Mouse (Mus musculus): Measurements from ENCODE around the gene Gm16253. TPM values are rescaled to one million over a fixed set of nuclear protein-coding genes. Genes with fewer than 3 reads are reported as not detected.

The Gm16253 gene
- polyA plus RNA-seq, 1 experiment from 2014 or later, result 1.8 TPM

DNA sequence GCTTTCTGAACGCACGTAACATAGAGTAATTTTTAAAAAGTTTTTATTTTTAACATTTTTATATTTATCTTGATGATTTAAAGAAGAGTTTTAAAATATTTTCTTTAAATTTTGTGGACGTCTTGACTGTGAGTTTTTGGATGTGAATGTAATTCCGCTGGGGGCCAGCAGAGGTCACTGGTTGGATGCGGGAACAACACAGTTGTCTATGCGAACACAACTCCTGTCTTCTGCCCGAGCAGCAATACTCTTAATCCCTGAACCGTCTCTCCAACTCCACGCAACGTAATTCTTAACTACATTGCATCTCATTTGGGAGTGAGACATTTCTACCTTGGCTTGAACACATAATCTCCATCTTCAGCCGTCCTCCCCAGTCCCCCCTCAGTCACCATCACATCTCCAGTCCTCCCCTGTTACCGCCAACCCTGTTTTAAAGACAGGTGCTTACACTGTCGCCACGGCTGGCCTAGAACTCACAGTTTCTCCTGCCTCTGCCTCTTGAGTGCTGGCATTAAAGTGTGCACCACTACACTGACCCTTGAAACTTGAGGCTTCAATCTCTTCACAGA lies 29.3 kb upstream of the Gm16253 start:
- 10% methylated on average over 14 of the region's 14 CpGs for WGBS
- H3K4me1 ChIP-seq, result no peaks in the 10 kb centered on the region
- H3K27ac ChIP-seq (replicated peaks), result no peak overlapping the region
- H3K36me3 ChIP-seq, result no peaks in the 10 kb centered on the region
- H3K4me3 ChIP-seq (replicated peaks), result no peak overlapping the region; the same call in 1 of the 2 replicates
- H3K27me3 ChIP-seq (replicated peaks), result no peaks in the 10 kb centered on the region
- no peaks in the 10 kb centered on the region for H3K9me3 ChIP-seq (replicated peaks)
- no peak overlapping the region for H3K9ac ChIP-seq (replicated peaks)
- 0 out of 2 replicates have a peak, but pooled peaks have one; percentile 48 for ATAC-seq (ENCODE audit: low FRiP score)
- H3K4me2 ChIP-seq, result peak overlapping the region; percentile 40

- H3K36me3 ChIP-seq, result no peaks in the 10 kb centered on the region
- H3K9me3 ChIP-seq (replicated peaks), result no peaks in the 10 kb centered on the region
Measured at GRCm38 (mm10) chr3:96548824-96549223, 28.0 kb upstream of the Gm16253 start.

GRCm38 (mm10) chr3:96549346-96549745 lies 27.4 kb upstream of the Gm16253 start:
- no peak for ATAC-seq (ENCODE audit: low FRiP score)
- Histone ChIP-seq H3K4me3 (replicated peaks) (no peak overlapping the region), H3K9ac (replicated peaks) (no peak overlapping the region), H3K27me3 (replicated peaks) (no peaks in the 10 kb centered on the region), H3K4me2 (no peak overlapping the region), H3K4me1 (no peaks in the 10 kb centered on the region), H3K27ac (replicated peaks) (no peak overlapping the region), H3K9me3 (replicated peaks) (no peaks in the 10 kb centered on the region), H3K36me3 (no peaks in the 10 kb centered on the region)
- WGBS, result 81% methylated on average over 5 of the region's 5 CpGs

More at GRCm38 (mm10) chr3:96548824-96549223, 28.0 kb upstream of the Gm16253 start:
- H3K4me1 ChIP-seq, result no peaks in the 10 kb centered on the region
- 90% methylated on average over 7 of the region's 7 CpGs for WGBS
- H3K4me3 ChIP-seq (replicated peaks), result no peak overlapping the region
- no peak overlapping the region for H3K27ac ChIP-seq (replicated peaks)
- no peak overlapping the region for H3K9ac ChIP-seq (replicated peaks)
- no peak overlapping the region for H3K4me2 ChIP-seq
- no peaks in the 10 kb centered on the region for H3K27me3 ChIP-seq (replicated peaks)
- ATAC-seq (ENCODE audit: low FRiP score), result no peak

GRCm38 (mm10) chr3:96551203-96551602 lies 25.6 kb upstream of the Gm16253 start:
- H3K4me2 ChIP-seq, result no peak overlapping the region
- no peaks in the 10 kb centered on the region for H3K36me3 ChIP-seq
- H3K27ac ChIP-seq (replicated peaks), result no peak overlapping the region
- ATAC-seq (ENCODE audit: low FRiP score), result no peak
- no peak overlapping the region for H3K4me3 ChIP-seq (replicated peaks)
- no peaks in the 10 kb centered on the region for H3K27me3 ChIP-seq (replicated peaks)
- 23% methylated on average over 8 of the region's 8 CpGs for WGBS
- no peak overlapping the region for H3K9ac ChIP-seq (replicated peaks)
- peaks cover 12% of the 10 kb centered on the region for H3K4me1 ChIP-seq
- no peaks in the 10 kb centered on the region for H3K9me3 ChIP-seq (replicated peaks)

DNA sequence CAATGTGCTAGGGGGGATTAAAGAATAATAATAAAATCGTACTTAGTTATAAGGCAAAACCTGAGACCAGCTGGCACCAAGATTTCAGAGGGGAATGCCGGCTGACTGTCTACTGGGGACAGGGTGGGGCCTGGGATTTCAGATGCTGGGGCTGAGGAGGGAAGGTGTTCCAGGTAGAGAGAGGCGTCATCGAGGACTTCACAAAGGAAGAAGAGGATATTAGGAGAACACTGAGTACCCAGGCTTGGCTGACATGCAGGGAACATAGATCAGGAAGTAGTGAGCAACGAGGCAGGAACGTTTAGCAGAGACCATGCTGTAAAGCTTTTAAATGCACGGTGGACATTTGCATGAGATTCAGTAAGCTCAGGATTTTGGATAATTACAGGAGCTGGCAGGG lies 24.9 kb upstream of the Gm16253 start:
- H3K27me3 ChIP-seq (replicated peaks), result no peaks in the 10 kb centered on the region
- H3K4me2 ChIP-seq, result no peak overlapping the region
- no peak overlapping the region for H3K4me3 ChIP-seq (replicated peaks)
- no peak overlapping the region for H3K27ac ChIP-seq (replicated peaks)
- no peaks in the 10 kb centered on the region for H3K9me3 ChIP-seq (replicated peaks)
- no peak for ATAC-seq (ENCODE audit: low FRiP score)
- no peak overlapping the region for H3K9ac ChIP-seq (replicated peaks)
- H3K36me3 ChIP-seq, result no peaks in the 10 kb centered on the region
- WGBS, result 77% methylated on average over 7 of the region's 7 CpGs
- H3K4me1 ChIP-seq, result peaks cover 18% of the 10 kb centered on the region

DNA sequence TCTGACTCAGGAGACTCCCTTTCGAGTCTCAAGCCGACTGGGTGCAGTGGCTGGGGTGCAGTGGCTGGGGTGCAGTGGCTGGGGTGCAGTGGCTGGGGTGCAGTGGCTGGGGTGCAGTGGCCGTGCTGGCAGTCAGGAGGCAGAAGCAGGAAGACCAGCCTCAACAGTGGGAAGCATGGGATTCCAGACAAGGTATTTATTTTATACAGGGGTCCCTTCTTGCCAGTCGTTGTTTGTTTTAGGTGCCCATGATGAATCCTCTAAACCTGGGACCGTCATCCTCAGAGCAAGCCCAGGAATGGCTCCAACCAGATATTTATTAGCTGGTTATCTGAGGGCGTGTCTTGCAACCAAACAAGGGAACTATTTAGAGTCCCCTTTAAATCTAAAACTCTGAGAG lies 23.2 kb upstream of the Gm16253 start:
- Histone ChIP-seq H3K36me3 (no peaks in the 10 kb centered on the region), H3K9me3 (replicated peaks) (no peaks in the 10 kb centered on the region), H3K4me1 (peaks cover 23% of the 10 kb centered on the region), H3K27me3 (replicated peaks) (no peaks in the 10 kb centered on the region), H3K4me3 (replicated peaks) (no peak overlapping the region), H3K27ac (replicated peaks) (no peak overlapping the region), H3K4me2 (no peak overlapping the region), H3K9ac (replicated peaks) (no peak overlapping the region)
- 83% methylated on average over 6 of the region's 6 CpGs for WGBS
- ATAC-seq (ENCODE audit: low FRiP score), result no peak

DNA sequence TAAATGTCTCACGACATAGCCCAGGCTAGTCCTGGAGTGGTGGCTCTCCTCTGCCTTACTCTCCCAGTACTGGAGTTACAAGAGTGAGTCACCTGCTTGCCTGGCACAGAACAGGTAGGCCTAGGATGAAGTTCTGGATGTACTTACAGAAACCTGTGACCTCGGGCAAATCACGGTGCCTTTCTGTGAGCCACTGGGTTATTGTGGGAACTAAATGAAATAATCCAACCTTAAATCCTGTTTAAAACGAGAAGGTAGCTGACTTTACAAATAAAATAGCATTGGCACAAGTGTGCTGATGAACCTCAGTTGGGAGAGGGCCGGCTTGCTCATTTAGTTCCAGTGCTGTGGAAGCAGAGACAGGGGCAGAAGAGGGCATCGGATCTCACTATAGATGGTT lies 22.5 kb upstream of the Gm16253 start:
- no peak overlapping the region for H3K4me2 ChIP-seq
- no peaks in the 10 kb centered on the region for H3K27me3 ChIP-seq (replicated peaks)
- 88% methylated on average over 6 of the region's 6 CpGs for WGBS
- no peaks in the 10 kb centered on the region for H3K9me3 ChIP-seq (replicated peaks)
- peaks cover 29% of the 10 kb centered on the region for H3K4me1 ChIP-seq
- no peak for ATAC-seq (ENCODE audit: low FRiP score)
- no peak overlapping the region for H3K27ac ChIP-seq (replicated peaks)
- no peak overlapping the region for H3K9ac ChIP-seq (replicated peaks)
- no peak overlapping the region for H3K4me3 ChIP-seq (replicated peaks)
- H3K36me3 ChIP-seq, result no peaks in the 10 kb centered on the region

GRCm38 (mm10) chr3:96555041-96555596 lies 21.7 kb upstream of the Gm16253 start:
- ATAC-seq (ENCODE audit: low FRiP score), result no peak
- 30% methylated on average over 12 of the region's 12 CpGs for WGBS

GRCm38 (mm10) chr3:96555999-96556614 lies 20.7 kb upstream of the Gm16253 start:
- no peak for ATAC-seq (ENCODE audit: low FRiP score)
- H3K27ac ChIP-seq (replicated peaks), result peak overlapping the region; percentile 73
- 91% methylated on average over 15 of the region's 15 CpGs for WGBS
- no peak overlapping the region for H3K4me3 ChIP-seq (replicated peaks)
- H3K4me2 ChIP-seq, result peak overlapping the region; percentile 81
- no peaks in the 10 kb centered on the region for H3K27me3 ChIP-seq (replicated peaks)
- peaks cover 48% of the 10 kb centered on the region for H3K4me1 ChIP-seq
- peaks cover 12% of the 10 kb centered on the region for H3K36me3 ChIP-seq
- H3K9ac ChIP-seq (replicated peaks), result no peak overlapping the region
- H3K9me3 ChIP-seq (replicated peaks), result no peaks in the 10 kb centered on the region

More at GRCm38 (mm10) chr3:96555041-96555596, 21.7 kb upstream of the Gm16253 start:
- no peak overlapping the region for H3K4me3 ChIP-seq (replicated peaks)
- peaks cover 38% of the 10 kb centered on the region for H3K4me1 ChIP-seq
- H3K27me3 ChIP-seq (replicated peaks), result no peaks in the 10 kb centered on the region
- peak overlapping the region; percentile 73 for H3K27ac ChIP-seq (replicated peaks)
- H3K9ac ChIP-seq (replicated peaks), result no peak overlapping the region
- peaks cover 3% of the 10 kb centered on the region; the same call in 1 of the 2 replicates for H3K36me3 ChIP-seq
- H3K9me3 ChIP-seq (replicated peaks), result no peaks in the 10 kb centered on the region
- H3K4me2 ChIP-seq, result 0 out of 2 replicates have a peak overlapping the region, but pooled peaks have one; percentile 7

DNA sequence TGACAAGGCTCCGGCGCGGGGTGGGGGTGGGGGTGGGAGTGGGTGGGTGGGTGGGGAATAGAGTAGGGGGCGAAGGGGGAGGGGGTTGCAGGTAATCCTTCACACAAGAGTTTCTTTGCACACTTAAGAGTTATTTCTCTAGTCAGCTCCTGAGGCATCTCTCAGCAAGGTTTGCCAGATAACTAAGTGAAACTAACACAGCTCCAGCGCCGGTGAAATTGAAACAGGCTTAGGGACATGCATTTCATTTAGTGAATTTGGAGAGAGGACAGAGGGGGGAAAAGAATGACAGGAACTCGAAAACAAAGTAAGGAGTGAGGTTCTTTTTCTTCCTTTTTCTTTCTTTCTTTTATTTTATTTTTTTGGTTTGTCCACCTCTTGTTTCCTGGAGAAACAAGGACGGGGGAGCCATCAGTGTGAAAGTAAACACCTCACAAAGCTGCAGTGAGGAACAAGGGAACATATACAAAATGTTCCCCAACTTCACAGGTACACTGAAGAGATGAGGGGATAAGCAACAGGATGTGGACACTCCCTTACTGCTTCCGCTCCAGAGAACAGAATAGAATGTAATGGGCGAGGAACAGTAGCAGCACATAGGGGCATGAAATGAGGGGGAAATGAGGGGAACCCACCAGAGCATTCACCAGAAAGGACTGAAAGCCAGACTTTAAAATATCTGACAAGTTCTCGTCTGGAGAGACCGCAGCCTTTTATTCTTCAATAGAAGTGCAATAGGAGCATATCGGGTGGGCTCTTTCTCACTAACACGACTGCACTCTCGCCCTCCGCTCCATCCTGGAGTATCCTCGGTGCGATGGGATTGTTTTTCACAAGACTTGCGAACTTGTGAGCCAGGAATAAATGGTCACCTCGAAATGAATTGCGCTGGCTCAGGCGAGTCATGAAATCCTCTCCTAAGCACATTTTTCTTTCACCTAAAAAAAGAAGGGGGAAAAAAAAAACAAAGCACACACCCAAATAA lies 19.8 kb upstream of the Gm16253 start:
- 0 out of 2 replicates have a peak, but pooled peaks have one; percentile 7 for ATAC-seq (ENCODE audit: low FRiP score)
- peaks cover 15% of the 10 kb centered on the region for H3K36me3 ChIP-seq
- 11% methylated on average over 22 of the region's 22 CpGs for WGBS

DNA sequence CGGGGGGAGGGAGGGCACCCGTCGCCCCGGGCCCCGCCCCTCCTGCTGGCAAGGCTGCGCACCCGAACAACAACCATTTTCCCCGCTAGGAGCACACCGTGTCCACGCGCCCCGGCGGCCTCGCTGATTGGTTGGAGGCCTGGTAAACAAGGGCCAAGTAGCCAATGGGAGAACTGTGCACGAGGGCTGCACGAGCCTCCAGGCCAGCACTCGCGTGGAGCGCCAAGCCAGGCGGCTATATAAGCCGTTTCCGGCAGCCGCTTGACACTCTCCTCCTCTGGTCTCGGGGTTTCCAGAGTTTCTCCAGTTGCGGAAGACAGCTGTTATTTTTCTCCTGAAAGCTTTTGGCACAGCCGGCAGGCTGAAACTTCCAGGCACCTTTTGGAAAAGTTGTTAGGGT lies 19.1 kb upstream of the Gm16253 start, which contains the start of gene Txnip:
Gene Txnip (plus strand): TSS at position 264 of the 400 bp plus-strand sequence.
- Histone ChIP-seq H3K4me2 (peak within 1 kb of the TSS; percentile 81), H3K27me3 (replicated peaks) (no peaks in the 10 kb centered on the region), H3K36me3 (peaks cover 15% of the 10 kb centered on the region), H3K9ac (replicated peaks) (peak within 1 kb of the TSS; percentile 66), H3K27ac (replicated peaks) (peak within 1 kb of the TSS; percentile 87), H3K4me3 (replicated peaks) (peak within 1 kb of the TSS; percentile 69), H3K9me3 (replicated peaks) (no peaks in the 10 kb centered on the region), H3K4me1 (peaks cover 58% of the 10 kb centered on the region)
- 1% methylated on average over 26 of the region's 26 CpGs for WGBS
- ATAC-seq (ENCODE audit: low FRiP score), result peak; percentile 98

More for the DNA sequence above, 19.8 kb upstream of the Gm16253 start:
- Histone ChIP-seq H3K27me3 (replicated peaks) (no peaks in the 10 kb centered on the region), H3K27ac (replicated peaks) (peak overlapping the region; percentile 87), H3K4me1 (peaks cover 55% of the 10 kb centered on the region), H3K9me3 (replicated peaks) (no peaks in the 10 kb centered on the region), H3K4me3 (replicated peaks) (peak overlapping the region; percentile 69), H3K4me2 (peak overlapping the region; percentile 81), H3K9ac (replicated peaks) (peak overlapping the region; percentile 56)
